Mouse (Mus musculus) CH12.LX (cell line): ENCODE measurements at regions not wholly inside any gene's neighbourhood (a gene's known extent, or its start where the extent isn't known, plus 50 kb on each side); places are given as distances from the start of the nearest gene placed in this dataset.

Experiments
- DNase-seq: peaks from one replicate; pipeline ENCODE4 v3.0.0-alpha.2; 2013; ENCODE audit errors: extremely low read depth
- H3K27ac ChIP-seq: 2 replicates; pipeline ENCODE4 v1.5.1; 2012; ENCODE audit warnings: low read depth, mild to moderate bottlenecking, control low read depth, moderate library complexity; ENCODE audit not compliant: insufficient read depth
- H3K27me3 ChIP-seq: replicated peaks from 2 replicates; pipeline ENCODE3; 2012; ENCODE audit warnings: inconsistent platforms
- H3K36me3 ChIP-seq, 2 experiments: replicated peaks in 1 of 2; 2 replicates each; pipeline versions ENCODE3 to v1.6.1; 2012; ENCODE audit warnings: inconsistent platforms in 1 of 2, low read length in 1 of 2, mild to moderate bottlenecking in 1 of 2, mixed read lengths in 1 of 2, moderate library complexity in 1 of 2; ENCODE audit not compliant: control insufficient read depth in 1 of 2, insufficient read depth in 1 of 2
- H3K4me1 ChIP-seq, 2 experiments: 2 replicates each; pipeline ENCODE4 v1.6.1; 2012; ENCODE audit warnings: inconsistent platforms in 1 of 2, moderate library complexity in 1 of 2; ENCODE audit not compliant: insufficient read depth in 2 of 2, control insufficient read depth in 1 of 2
- H3K4me2 ChIP-seq: 2 replicates; pipeline ENCODE4 v1.6.1; 2012; ENCODE audit warnings: low read depth, mild to moderate bottlenecking, control low read depth; ENCODE audit not compliant: poor library complexity, insufficient read depth, severe bottlenecking
- H3K4me3 ChIP-seq, 3 experiments: fragments of 150-350 bp in 1 of 3; sonication (generic) in 1 of 3; replicated peaks in 1 of 3; 2 replicates each; pipeline versions ENCODE3 to v1.5.1; 2011 to 2012; ENCODE audit warnings: low read depth in 2 of 3, low read length in 2 of 3, mild to moderate bottlenecking in 2 of 3, moderate library complexity in 2 of 3, control low read depth in 1 of 3, improper control_type of control experiment in 1 of 3, inconsistent platforms in 1 of 3, mixed read lengths in 1 of 3; ENCODE audit not compliant: poor library complexity in 1 of 3
- H3K79me2 ChIP-seq: replicated peaks from 2 replicates; pipeline ENCODE4 v1.6.1; 2012; ENCODE audit warnings: mild to moderate bottlenecking, moderate library complexity; ENCODE audit not compliant: control insufficient read depth, poor library complexity, insufficient read depth, severe bottlenecking; ENCODE audit errors: extremely low read depth
- H3K9ac ChIP-seq: 2 replicates; pipeline ENCODE4 v1.6.1; 2012; ENCODE audit warnings: low read depth, mild to moderate bottlenecking, control low read depth, moderate library complexity; ENCODE audit not compliant: insufficient read depth
- H3K9me3 ChIP-seq: replicated peaks from 2 replicates; pipeline ENCODE3; 2012; ENCODE audit warnings: low read length, inconsistent platforms, mixed read lengths
- CHD1 ChIP-seq: IDR thresholded peaks from 2 replicates; pipeline ENCODE4 v1.6.1; 2012; ENCODE audit warnings: low read depth, low read length, improper control_type of control experiment, inconsistent platforms
- CHD2 ChIP-seq: IDR thresholded peaks from 2 replicates; pipeline ENCODE4 v1.6.1; 2011; ENCODE audit warnings: low read length, improper control_type of control experiment
- CTCF ChIP-seq, 2 experiments: IDR thresholded peaks in 1 of 2; conservative IDR thresholded peaks in 1 of 2; 2 replicates each; pipeline ENCODE4 v1.5.1; 2011 to 2012; ENCODE audit warnings: low read depth in 2 of 2, low read length in 2 of 2, improper control_type of control experiment in 1 of 2, inconsistent platforms in 1 of 2, mild to moderate bottlenecking in 1 of 2, moderate library complexity in 1 of 2
- E2F4 ChIP-seq: IDR thresholded peaks from 2 replicates; pipeline ENCODE4 v1.6.1; 2011; ENCODE audit warnings: low read depth, low read length, improper control_type of control experiment; ENCODE audit not compliant: insufficient replicate concordance
- EP300 ChIP-seq: IDR thresholded peaks from 2 replicates; pipeline ENCODE4 v1.6.1; 2011; ENCODE audit warnings: low read length, improper control_type of control experiment
- ETS1 ChIP-seq: conservative IDR thresholded peaks from 2 replicates; pipeline ENCODE4 v1.6.1; 2012; ENCODE audit warnings: low read depth, mild to moderate bottlenecking, inconsistent platforms, low read length, improper control_type of control experiment, moderate library complexity
- HCFC1 ChIP-seq: IDR thresholded peaks from 2 replicates; pipeline ENCODE4 v1.6.1; 2012; ENCODE audit warnings: low read depth, mild to moderate bottlenecking, inconsistent platforms, low read length, improper control_type of control experiment
- IRF4 ChIP-seq: IDR thresholded peaks from 2 replicates; pipeline ENCODE4 v1.6.1; 2014; ENCODE audit warnings: low read depth, mild to moderate bottlenecking, inconsistent platforms, low read length, improper control_type of control experiment
- KAT2A ChIP-seq: IDR thresholded peaks from 2 replicates; pipeline ENCODE4 v1.6.1; 2012; ENCODE audit warnings: low read length, improper control_type of control experiment, inconsistent platforms; ENCODE audit not compliant: insufficient replicate concordance
- MAFK ChIP-seq: IDR thresholded peaks from 2 replicates; pipeline ENCODE4 v1.6.1; 2011; ENCODE audit warnings: low read length, improper control_type of control experiment; ENCODE audit not compliant: insufficient replicate concordance
- MAZ ChIP-seq: IDR thresholded peaks from 2 replicates; pipeline ENCODE4 v1.6.1; 2012; ENCODE audit warnings: low read depth, mild to moderate bottlenecking, inconsistent platforms, low read length, improper control_type of control experiment, moderate library complexity
- MEF2A ChIP-seq: IDR thresholded peaks from 2 replicates; pipeline ENCODE4 v1.6.1; 2014; ENCODE audit warnings: low read depth, mild to moderate bottlenecking, inconsistent platforms, low read length, improper control_type of control experiment, borderline replicate concordance
- MXI1 ChIP-seq: IDR thresholded peaks from 2 replicates; pipeline ENCODE4 v1.6.1; 2011; ENCODE audit warnings: mild to moderate bottlenecking, low read depth, low read length, improper control_type of control experiment
- NELFE ChIP-seq: IDR thresholded peaks from 2 replicates; pipeline ENCODE4 v1.6.1; 2011; ENCODE audit warnings: low read depth, low read length, improper control_type of control experiment
- PAX5 ChIP-seq: IDR thresholded peaks from 2 replicates; pipeline ENCODE4 v1.6.1; 2012; ENCODE audit warnings: low read length, inconsistent platforms, mixed read lengths
- POLR2A ChIP-seq: IDR thresholded peaks from 2 replicates; pipeline ENCODE4 v1.6.1; 2011; ENCODE audit warnings: low read depth, mild to moderate bottlenecking, improper control_type of control experiment, low read length
- POLR2AphosphoS2 ChIP-seq: IDR thresholded peaks from 2 replicates; pipeline ENCODE4 v1.6.1; 2011; ENCODE audit warnings: low read depth, low read length, improper control_type of control experiment
- RAD21 ChIP-seq: IDR thresholded peaks from 2 replicates; pipeline ENCODE4 v1.6.1; 2011; ENCODE audit warnings: low read depth, mild to moderate bottlenecking, low read length, improper control_type of control experiment, moderate library complexity
- SIN3A ChIP-seq: IDR thresholded peaks from 2 replicates; pipeline ENCODE4 v1.6.1; 2012; ENCODE audit warnings: low read length, improper control_type of control experiment, inconsistent platforms
- SMC3 ChIP-seq: IDR thresholded peaks from 2 replicates; pipeline ENCODE4 v1.6.1; 2011; ENCODE audit warnings: low read depth, low read length, improper control_type of control experiment
- TBP ChIP-seq: conservative IDR thresholded peaks from 2 replicates; pipeline ENCODE4 v1.6.1; 2011; ENCODE audit warnings: low read depth, low read length, improper control_type of control experiment
- TCF12 ChIP-seq: IDR thresholded peaks from 2 replicates; pipeline ENCODE4 v1.6.1; 2014; ENCODE audit warnings: low read depth, mild to moderate bottlenecking, inconsistent platforms, low read length, improper control_type of control experiment
- USF2 ChIP-seq: conservative IDR thresholded peaks from 2 replicates; pipeline ENCODE4 v1.6.1; 2011; ENCODE audit warnings: low read depth, low read length, improper control_type of control experiment
- ZC3H11A ChIP-seq: IDR thresholded peaks from 2 replicates; pipeline ENCODE4 v1.6.1; 2012; ENCODE audit warnings: low read depth, mild to moderate bottlenecking, inconsistent platforms, low read length, improper control_type of control experiment
- ZMIZ1 ChIP-seq: IDR thresholded peaks from 2 replicates; pipeline ENCODE4 v1.6.1; 2012; ENCODE audit warnings: low read depth, mild to moderate bottlenecking, inconsistent platforms, low read length, improper control_type of control experiment
- ZNF384 ChIP-seq: IDR thresholded peaks from 2 replicates; pipeline ENCODE4 v1.6.1; 2012; ENCODE audit warnings: low read depth, low read length, improper control_type of control experiment, inconsistent platforms
- dilution Hi-C: fragments of 300-500 bp; cut with MboI; formaldehyde crosslinking; loops from 2 replicates; pipeline ENCODE4 v1.14.3; 2020; ENCODE audit warnings: low sequenced_read_pairs; ENCODE audit not compliant: extremely low pct_unique_long_range_greater_than_20kb, extremely low pct_ligation_motif_present
- in situ Hi-C: fragments of 300-500 bp; cut with MboI; formaldehyde crosslinking; loops from 3 replicates; pipeline ENCODE4 v1.14.3; 2019; ENCODE audit warnings: low sequenced_read_pairs, low pct_ligation_motif_present, low pct_unique_long_range_greater_than_20kb, mixed read lengths

- H3K27ac ChIP-seq = no peak overlapping the region
- H3K4me1 ChIP-seq = no peaks in the 10 kb centered on the region
- in situ Hi-C loops (no loop called here), dilution Hi-C loops (no loop called here)
- H3K4me3 ChIP-seq = no peak overlapping the region
- H3K27me3 ChIP-seq = peaks cover 21% of the 10 kb centered on the region
- no peaks in the 10 kb centered on the region for H3K36me3 ChIP-seq
- TF ChIP-seq POLR2AphosphoS2 (no peak), USF2 (no peak), ZMIZ1 (no peak), ZNF384 (no peak)
- H3K4me2 ChIP-seq = no peak overlapping the region
- H3K9me3 ChIP-seq = no peaks in the 10 kb centered on the region
- H3K79me2 ChIP-seq = no peaks in the 10 kb centered on the region
- no peak overlapping the region for H3K9ac ChIP-seq
- no peak for DNase-seq
Measured at GRCm38 (mm10) chr8:31371656-31372055, 2056.9 kb upstream of the 5930422O12Rik start.

- no peak overlapping the region for H3K4me2 ChIP-seq
- no peak overlapping the region for H3K4me3 ChIP-seq
- no peak overlapping the region for H3K9ac ChIP-seq
- H3K9me3 ChIP-seq = no peaks in the 10 kb centered on the region
- H3K4me1 ChIP-seq = no peaks in the 10 kb centered on the region; a peak in 1 of 4 replicates
- TF ChIP-seq CTCF (conservative IDR thresholded peaks at IDR 0.05 in 1 of 2, IDR thresholded peaks at IDR 0.05 in 1 of 2; ENCODE audit: low read depth in 2 of 2, low read length in 2 of 2) (peak; percentile 57 to 62), NELFE (no peak), KAT2A (no peak), POLR2A (no peak), MEF2A (no peak), RAD21 (peak; percentile 51), SMC3 (0 out of 2 replicates have a peak, but pooled peaks have one; percentile 14)
- H3K27me3 ChIP-seq = peaks cover 23% of the 10 kb centered on the region
- H3K79me2 ChIP-seq = no peaks in the 10 kb centered on the region
- DNase-seq = peak; percentile 39
- in situ Hi-C loops = no loop called here
- dilution Hi-C loops = no loop called here
- H3K36me3 ChIP-seq = no peaks in the 10 kb centered on the region
- H3K27ac ChIP-seq = no peak overlapping the region
Measured at GRCm38 (mm10) chr8:31372397-31372796, 2056.1 kb upstream of the 5930422O12Rik start.

GRCm38 (mm10) chr8:31373140-31373787, 2055.2 kb upstream of the 5930422O12Rik start:
- peaks cover 18% of the 10 kb centered on the region for H3K27me3 ChIP-seq
- TF ChIP-seq PAX5 = no peak
- no peak for TF ChIP-seq POLR2A
- no peak for TF ChIP-seq NELFE
- TF ChIP-seq SMC3 = no peak
- TF ChIP-seq SIN3A = no peak
- TF ChIP-seq MAZ = no peak
- no peak for TF ChIP-seq ZC3H11A
- no peak for TF ChIP-seq IRF4
- TF ChIP-seq MAFK = no peak
- no peak for TF ChIP-seq ETS1
- no peak for TF ChIP-seq MXI1
- no peak for TF ChIP-seq TBP
- no peak for TF ChIP-seq EP300
- no peak for TF ChIP-seq CHD1
- no peak for TF ChIP-seq ZMIZ1
- TF ChIP-seq HCFC1 = no peak
- TF ChIP-seq TCF12 = no peak
- TF ChIP-seq POLR2AphosphoS2 = no peak
- no peak for TF ChIP-seq CHD2
- no peak for TF ChIP-seq E2F4
- H3K4me1 ChIP-seq = no peaks in the 10 kb centered on the region; a peak in 1 of 4 replicates
- in situ Hi-C loops = no loop called here
- H3K4me3 ChIP-seq = no peak overlapping the region
- no peak overlapping the region for H3K4me2 ChIP-seq
- no peak for DNase-seq
- H3K79me2 ChIP-seq = no peaks in the 10 kb centered on the region
- no peaks in the 10 kb centered on the region for H3K36me3 ChIP-seq
- no peaks in the 10 kb centered on the region for H3K9me3 ChIP-seq
- dilution Hi-C loops = no loop called here
- H3K27ac ChIP-seq = no peak overlapping the region
- H3K9ac ChIP-seq = no peak overlapping the region
